Comparison of ENCODE assay signal across 12 mouse cellular contexts in the genomic region with DNA sequence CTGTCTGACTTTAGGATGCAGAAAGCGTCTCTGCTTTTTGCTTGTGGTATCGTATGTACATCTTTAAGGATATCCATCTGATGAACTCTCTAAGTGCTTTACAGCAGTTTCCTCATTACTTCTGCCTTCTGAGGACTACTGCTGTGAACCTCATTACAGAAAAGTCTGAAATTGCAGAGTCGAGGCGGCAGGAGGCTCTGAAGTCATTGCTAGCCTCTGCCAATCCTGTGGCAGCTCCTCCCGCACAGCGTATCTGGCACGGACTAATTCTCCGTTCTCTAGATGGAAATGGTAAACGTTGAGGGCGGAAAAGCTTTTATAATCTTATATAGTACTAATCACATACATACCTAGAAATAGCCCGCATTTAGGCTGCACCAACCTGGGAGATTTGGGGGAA.
DNase-seq lines count a peak whose midpoint lies in the region; ATAC-seq lines count a peak whose summit lies in the region.
"Had no signal": no experiment of that assay in that cellular context is flagged by ENCODE, and none has a peak within 500 bp of the region (broad histone marks: within the 10 kb centered on the region; RNA-seq: fewer than 3 reads in every experiment).

No protein-coding gene starts in this region.

- no peak for ATAC-seq in midbrain, embryonic 14.5 days (ENCODE audit: low FRiP score, low TSS enrichment)
- ATAC-seq in midbrain, embryonic 11.5 days (ENCODE audit: low FRiP score), result no peak
- ATAC-seq in liver, embryonic 11.5 days (replicated peaks; ENCODE audit: low FRiP score), result no peak
- ATAC-seq in heart, embryonic 11.5 days (replicated peaks; ENCODE audit: insufficient number of reproducible peaks, low FRiP score, low TSS enrichment), result no peak

- 0 out of 2 replicates have a peak, but pooled peaks cover 3% of the 10 kb centered on the region for H3K9me3 ChIP-seq in midbrain, embryonic 14.5 days (ENCODE audit: control insufficient read depth, low read length)
- no peaks in the 10 kb centered on the region for H3K9me3 ChIP-seq in midbrain, embryonic 11.5 days (ENCODE audit: control insufficient read depth, low read length)
- H3K9me3 ChIP-seq in liver, embryonic 11.5 days (ENCODE audit: control insufficient read depth, low read length), result no peaks in the 10 kb centered on the region
- no peaks in the 10 kb centered on the region for H3K9me3 ChIP-seq in heart, embryonic 11.5 days (replicated peaks; ENCODE audit: control insufficient read depth, low read length)

- H3K36me3 ChIP-seq in midbrain, embryonic 14.5 days (ENCODE audit: control insufficient read depth, insufficient read depth, low read length), result no peaks in the 10 kb centered on the region
- peaks cover 2% of the 10 kb centered on the region; the same call in 1 of the 2 replicates for H3K36me3 ChIP-seq in midbrain, embryonic 11.5 days (ENCODE audit: control insufficient read depth, insufficient read depth, low read length)
- H3K36me3 ChIP-seq in liver, embryonic 11.5 days (ENCODE audit: control insufficient read depth, insufficient read depth, low read length), result peaks cover 8% of the 10 kb centered on the region
- H3K36me3 ChIP-seq in heart, embryonic 11.5 days (ENCODE audit: control insufficient read depth, insufficient read depth, low read length), result peaks cover 11% of the 10 kb centered on the region; the same call in 1 of the 2 replicates

- no peaks in the 10 kb centered on the region for H3K27me3 ChIP-seq in midbrain, embryonic 14.5 days (ENCODE audit: control insufficient read depth, insufficient read depth, low read length)
- no peaks in the 10 kb centered on the region for H3K27me3 ChIP-seq in midbrain, embryonic 11.5 days (ENCODE audit: control insufficient read depth, insufficient read depth, low read length)
- H3K27me3 ChIP-seq in liver, embryonic 11.5 days (replicated peaks; ENCODE audit: control insufficient read depth, insufficient read depth, low read length), result no peaks in the 10 kb centered on the region
- no peaks in the 10 kb centered on the region for H3K27me3 ChIP-seq in heart, embryonic 11.5 days (ENCODE audit: control insufficient read depth, insufficient read depth, low read length)
- H3K27me3 ChIP-seq: embryonic facial prominence, embryonic 12.5 days had no signal

- H3K4me2 ChIP-seq in midbrain, embryonic 14.5 days (ENCODE audit: low read length), result no peak overlapping the region
- H3K4me2 ChIP-seq in midbrain, embryonic 11.5 days, result no peak overlapping the region
- H3K4me2 ChIP-seq in liver, embryonic 11.5 days, result no peak overlapping the region
- no peak overlapping the region for H3K4me2 ChIP-seq in heart, embryonic 11.5 days
- H3K4me2 ChIP-seq: embryonic facial prominence, embryonic 12.5 days had no signal

- no peak overlapping the region for H3K9ac ChIP-seq in midbrain, embryonic 14.5 days (replicated peaks; ENCODE audit: low read length)
- H3K9ac ChIP-seq in midbrain, embryonic 11.5 days (ENCODE audit: low read length), result no peak overlapping the region
- no peak overlapping the region for H3K9ac ChIP-seq in liver, embryonic 11.5 days (ENCODE audit: low read depth, low read length)
- H3K9ac ChIP-seq in heart, embryonic 11.5 days (ENCODE audit: low read depth, low read length), result no peak overlapping the region
- H3K9ac ChIP-seq: embryonic facial prominence, embryonic 12.5 days; liver, embryonic 14.5 days had no signal

- H3K4me3 ChIP-seq in midbrain, embryonic 14.5 days (replicated peaks; ENCODE audit: low read depth, low read length), result no peak overlapping the region
- no peak overlapping the region for H3K4me3 ChIP-seq in midbrain, embryonic 11.5 days (ENCODE audit: low read depth, low read length)
- no peak overlapping the region for H3K4me3 ChIP-seq in liver, embryonic 11.5 days (ENCODE audit: low read depth, low read length)
- no peak overlapping the region for H3K4me3 ChIP-seq in heart, embryonic 11.5 days (ENCODE audit: low read depth, low read length)
- H3K4me3 ChIP-seq: embryonic facial prominence, embryonic 12.5 days had no signal

- 83% methylated on average over 11 of the region's 11 CpGs for WGBS in midbrain, embryonic 14.5 days
- 93% methylated on average over 11 of the region's 11 CpGs for WGBS in midbrain, embryonic 11.5 days
- 90% methylated on average over 11 of the region's 11 CpGs for WGBS in liver, embryonic 11.5 days
- 87% methylated on average over 11 of the region's 11 CpGs for whole genome bisulfite sequencing in heart, embryonic 11.5 days (ENCODE audit: insufficient replicate concordance)

- H3K4me1 ChIP-seq in midbrain, embryonic 14.5 days (ENCODE audit: control insufficient read depth, insufficient read depth, low read length), result no peaks in the 10 kb centered on the region
- no peaks in the 10 kb centered on the region for H3K4me1 ChIP-seq in midbrain, embryonic 11.5 days (ENCODE audit: control insufficient read depth, insufficient read depth, low read length)
- H3K4me1 ChIP-seq in liver, embryonic 11.5 days (replicated peaks; ENCODE audit: control insufficient read depth, insufficient read depth, low read length), result no peaks in the 10 kb centered on the region
- 0 out of 2 replicates have a peak, but pooled peaks cover 3% of the 10 kb centered on the region for H3K4me1 ChIP-seq in heart, embryonic 11.5 days (ENCODE audit: control insufficient read depth, insufficient read depth, low read length)
- H3K4me1 ChIP-seq: embryonic facial prominence, embryonic 12.5 days had no signal

- no peak overlapping the region for H3K27ac ChIP-seq in midbrain, embryonic 14.5 days (replicated peaks; ENCODE audit: low read depth, low read length)
- no peak overlapping the region for H3K27ac ChIP-seq in midbrain, embryonic 11.5 days (ENCODE audit: low read depth, low read length)
- no peak overlapping the region for H3K27ac ChIP-seq in liver, embryonic 11.5 days (ENCODE audit: low read depth, low read length)
- no peak overlapping the region for H3K27ac ChIP-seq in heart, embryonic 11.5 days (ENCODE audit: low read depth, low read length)
- H3K27ac ChIP-seq: embryonic facial prominence, embryonic 12.5 days; liver, embryonic 14.5 days had no signal

- peak; percentile 34 for DNase-seq in midbrain, embryonic 14.5 days
- no peak for DNase-seq in midbrain, embryonic 11.5 days (ENCODE audit: low spot score, missing footprints)
- peak; percentile 14 to 70 for DNase-seq in frontal cortex, adult 2 months (ENCODE audit: extremely low spot score in 1 of 2, low spot score in 1 of 2)
- DNase-seq in layer of hippocampus, adult 9-11 months, result peak; percentile 37
- peak; percentile 42 for DNase-seq in right cerebral cortex, postnatal 14 days
- no peak for DNase-seq in liver, embryonic 11.5 days (ENCODE audit: low spot score)
- DNase-seq: gastrocnemius, postnatal 36 days; kidney, postnatal 25 days; thymus, postnatal 36 days had no signal

Comparison
In these comparisons a context has a peak if more than half of its experiments do, and no peak if none do; other contexts are left out.
1. DNase-seq: peak in midbrain, embryonic 14.5 days (single experiment), frontal cortex, adult 2 months (2 of 2), layer of hippocampus, adult 9-11 months (single experiment) and right cerebral cortex, postnatal 14 days (single experiment); none in midbrain, embryonic 11.5 days (single experiment) and liver, embryonic 11.5 days (single experiment).